Mouse (Mus musculus): ENCODE data around the gene Szrd1.

Szrd1 gene

DNA sequence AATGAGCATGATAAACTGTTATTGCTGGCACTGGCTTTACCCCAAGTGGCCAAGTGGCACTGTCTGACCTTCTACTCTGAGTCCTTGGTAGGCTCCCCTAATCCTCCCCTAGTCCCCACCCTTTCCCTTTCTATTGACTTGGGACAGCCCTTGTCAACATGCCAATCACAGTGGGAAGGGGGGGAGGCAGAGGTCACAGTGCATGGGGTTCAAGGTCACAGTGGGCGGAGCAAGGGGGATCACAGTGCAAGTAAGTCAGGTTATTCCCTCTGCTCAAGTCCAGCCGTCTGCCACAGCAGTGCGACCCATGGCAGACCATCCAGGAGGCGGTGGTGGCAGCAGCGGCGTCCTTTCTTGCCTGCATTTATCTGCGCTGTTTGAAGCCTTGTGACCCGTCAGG, 24.2 kb downstream of the Szrd1 start:
- ATAC-seq (ENCODE audit: low TSS enrichment) = no peak

DNA sequence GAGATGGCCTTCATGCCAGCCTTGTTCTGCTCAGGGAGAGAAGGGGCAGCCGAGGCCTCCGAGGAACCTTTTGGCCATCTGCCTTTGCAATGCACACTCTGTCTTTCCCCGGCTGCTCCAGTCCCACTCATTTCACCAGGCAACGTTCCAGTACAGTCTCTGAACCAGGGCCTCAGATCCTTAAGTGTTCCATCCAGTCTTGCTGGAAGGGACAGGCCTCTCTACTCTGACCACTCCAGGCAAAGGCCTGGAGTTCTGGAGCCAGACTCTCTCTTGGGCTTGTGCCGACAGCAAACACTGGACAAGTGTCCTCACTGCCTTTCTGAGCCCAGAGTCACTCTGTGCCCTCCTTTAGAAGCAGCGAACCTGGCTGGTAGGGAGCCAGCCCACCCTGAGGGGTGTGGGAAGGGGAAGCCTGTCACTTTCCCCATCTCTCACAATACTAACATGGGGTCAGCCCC, 25.0 kb downstream of the Szrd1 start:
- peak; percentile 48; the same call in 1 of the 2 replicates for ATAC-seq (ENCODE audit: low TSS enrichment)

DNA sequence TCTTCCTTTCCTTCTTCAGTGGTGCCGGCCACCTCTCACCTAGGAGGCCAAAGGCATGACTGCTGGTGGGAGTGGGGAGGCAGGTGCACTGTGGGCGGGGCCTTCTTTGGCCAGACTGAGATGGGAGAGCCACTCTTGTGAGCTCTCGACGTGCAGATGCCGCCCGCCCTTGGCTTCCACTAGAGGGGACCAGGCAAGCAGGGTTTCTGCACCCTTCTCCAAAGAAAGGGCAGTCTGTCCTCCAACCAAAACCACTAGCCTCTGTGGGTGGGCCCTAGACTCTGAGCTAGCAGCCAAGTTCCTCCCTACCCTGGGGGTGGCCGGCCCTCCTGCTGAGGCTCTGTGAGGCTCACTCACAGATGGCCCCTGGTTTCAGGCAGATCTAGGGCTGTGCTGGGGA, 25.7 kb downstream of the Szrd1 start:
- no peak for ATAC-seq (ENCODE audit: low TSS enrichment)

DNA sequence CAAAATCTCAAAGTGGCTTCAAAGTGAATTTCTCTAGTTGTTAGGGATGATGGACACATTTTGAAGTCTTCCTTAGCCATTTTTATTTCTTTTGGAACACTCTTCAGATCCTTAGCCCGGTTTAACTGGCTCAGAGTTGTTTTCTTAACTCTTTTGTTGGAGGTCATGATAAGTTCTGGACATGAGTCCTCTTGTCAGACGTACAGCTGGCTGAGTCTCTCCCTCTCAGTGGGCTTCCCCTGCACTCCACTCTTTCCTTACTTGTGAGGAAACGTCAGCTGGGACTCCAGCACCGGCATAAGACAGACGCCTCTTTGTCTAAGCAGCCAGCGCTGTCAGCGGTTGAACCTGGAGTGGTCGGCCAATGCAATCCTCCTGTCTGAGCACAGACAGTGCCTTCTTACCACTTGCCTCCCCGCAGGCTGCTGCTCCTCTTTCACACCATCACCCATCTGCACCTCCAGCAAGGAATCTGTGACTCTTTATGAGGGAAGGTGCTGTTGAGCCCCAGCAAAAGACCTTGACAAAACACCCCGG, 31.3 kb downstream of the Szrd1 start:
- no peak for ATAC-seq (ENCODE audit: low TSS enrichment)

DNA sequence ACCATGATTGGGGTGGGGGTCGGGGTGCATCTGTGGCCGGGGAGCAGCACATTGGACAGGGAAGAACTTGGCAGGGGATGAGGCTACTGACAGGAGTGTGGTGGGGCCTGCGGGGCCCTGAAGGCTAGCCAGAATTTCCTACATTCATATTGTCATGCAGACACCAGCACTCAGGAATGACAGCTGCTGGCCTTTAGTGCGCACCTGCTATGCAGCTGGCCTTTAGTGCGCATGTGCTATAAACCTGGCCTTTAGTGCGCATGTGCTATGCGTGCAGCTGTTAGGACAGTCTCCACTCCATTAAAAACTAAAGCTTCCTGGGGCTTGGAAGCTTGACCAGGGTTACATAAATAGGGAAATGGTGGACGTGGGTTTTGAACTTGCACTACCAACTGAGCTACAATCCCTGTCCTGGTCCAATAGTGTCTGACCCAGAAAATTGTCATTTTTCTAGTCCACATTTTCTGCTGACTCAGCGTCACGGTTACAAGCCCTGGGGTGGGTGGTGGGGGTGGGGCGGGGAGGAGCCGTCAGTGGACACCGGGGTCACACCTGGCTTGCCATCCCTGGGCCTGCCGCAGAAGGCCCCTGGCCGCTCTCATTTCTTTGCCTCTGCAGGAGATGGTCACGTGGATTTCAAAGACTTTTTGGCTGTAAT, 32.9 kb downstream of the Szrd1 start:
- ATAC-seq (ENCODE audit: low TSS enrichment) = no peak

DNA sequence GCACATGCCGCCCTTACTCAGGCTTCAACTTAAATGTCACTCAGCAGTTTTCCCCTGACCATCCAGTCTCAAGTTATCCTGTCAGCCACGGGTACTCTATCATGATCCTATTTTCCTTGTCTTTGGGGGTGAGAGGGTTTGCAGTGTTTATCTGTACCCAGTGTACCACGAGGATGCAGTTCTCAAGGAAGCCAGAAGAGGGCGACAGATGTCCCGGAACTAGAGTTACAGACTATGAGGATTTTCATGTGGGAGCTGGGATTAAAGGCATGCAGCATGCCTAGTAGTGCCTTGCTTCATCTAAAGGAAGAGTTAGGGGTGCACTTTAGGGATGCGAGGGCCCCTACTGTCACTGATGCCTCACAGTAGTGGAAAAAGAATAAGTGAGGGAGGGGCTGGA, 37.7 kb downstream of the Szrd1 start:
- ATAC-seq (ENCODE audit: low TSS enrichment) = no peak

DNA sequence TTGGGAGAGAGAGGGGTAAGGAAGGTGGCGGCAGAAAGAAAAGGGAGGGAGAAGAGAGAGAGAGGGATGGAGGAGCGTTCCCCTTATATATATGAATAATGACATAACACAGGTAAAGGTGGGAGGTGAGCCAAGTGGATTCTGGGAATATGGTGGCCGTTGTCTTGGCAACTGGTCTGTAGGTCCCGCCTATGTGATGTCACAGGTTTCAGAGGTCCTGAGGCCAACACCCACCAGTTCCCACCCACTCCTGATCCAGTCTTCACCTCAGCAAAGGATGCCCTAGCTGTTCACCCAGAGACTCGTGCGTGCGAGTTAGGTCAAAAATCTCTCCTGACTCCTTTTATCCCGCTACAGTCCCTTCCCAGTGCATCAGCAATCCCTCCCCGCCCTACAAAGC, 38.3 kb downstream of the Szrd1 start:
- ATAC-seq (ENCODE audit: low TSS enrichment) = no peak

DNA sequence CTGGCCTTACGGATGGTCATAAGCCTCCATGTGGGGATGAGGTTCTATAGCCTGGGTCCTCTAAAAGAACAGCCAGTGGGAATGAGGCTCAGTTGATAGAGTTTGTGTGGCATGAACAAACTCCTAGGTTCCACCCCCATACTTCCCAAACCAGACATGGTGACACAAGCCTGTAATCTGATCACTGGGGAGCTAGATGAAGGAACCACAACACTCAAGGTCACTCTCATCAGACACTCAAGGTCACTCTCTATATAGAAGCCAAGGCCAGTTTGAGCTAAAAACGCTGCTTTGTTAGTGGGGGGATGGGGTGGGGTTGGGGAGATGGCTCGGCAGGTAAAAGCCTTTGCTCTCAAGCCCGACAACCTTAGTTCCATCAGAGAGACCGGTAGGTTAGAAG, 39.6 kb downstream of the Szrd1 start:
- ATAC-seq (ENCODE audit: low TSS enrichment) = no peak

DNA sequence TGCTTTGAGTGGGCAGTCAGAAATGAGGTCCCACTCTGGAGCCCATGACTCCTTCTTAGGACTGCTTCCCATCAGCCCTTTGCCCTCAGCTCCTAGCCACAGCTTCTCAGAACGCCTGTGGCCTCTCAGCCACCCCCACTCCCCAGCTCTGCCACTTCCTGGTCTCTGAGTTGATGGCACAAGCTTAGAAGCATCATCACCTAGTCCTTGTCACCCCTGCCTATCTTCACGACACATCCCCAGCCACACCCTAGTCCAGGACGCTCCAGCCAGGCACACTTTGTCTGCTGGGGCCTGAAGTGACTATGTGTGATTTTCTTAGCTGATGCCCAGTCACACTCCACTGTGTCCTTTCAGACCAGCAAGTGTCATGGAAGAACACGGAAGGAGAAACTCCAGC, 40.6 kb downstream of the Szrd1 start:
- no peak for ATAC-seq (ENCODE audit: low TSS enrichment)

DNA sequence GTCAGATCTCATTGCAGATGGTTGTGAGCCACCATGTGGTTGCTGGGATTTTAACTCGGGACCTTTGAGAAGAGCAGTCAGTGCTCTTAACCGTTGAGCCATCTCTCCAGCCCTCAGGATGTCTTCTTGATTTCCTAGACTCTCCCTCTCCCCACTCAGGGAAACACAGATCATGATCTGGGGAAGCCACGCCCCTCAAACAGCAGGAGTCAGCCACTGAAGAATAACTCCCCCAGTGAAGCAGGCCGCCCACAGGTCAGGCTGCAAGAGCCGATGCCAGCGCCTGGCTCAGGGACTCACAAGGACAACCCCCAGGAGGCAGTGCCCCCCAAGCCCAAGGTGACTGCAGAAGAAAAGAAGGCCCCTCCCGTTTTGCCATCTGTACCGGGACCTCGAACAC, 42.9 kb downstream of the Szrd1 start:
- no peak for ATAC-seq (ENCODE audit: low TSS enrichment)

DNA sequence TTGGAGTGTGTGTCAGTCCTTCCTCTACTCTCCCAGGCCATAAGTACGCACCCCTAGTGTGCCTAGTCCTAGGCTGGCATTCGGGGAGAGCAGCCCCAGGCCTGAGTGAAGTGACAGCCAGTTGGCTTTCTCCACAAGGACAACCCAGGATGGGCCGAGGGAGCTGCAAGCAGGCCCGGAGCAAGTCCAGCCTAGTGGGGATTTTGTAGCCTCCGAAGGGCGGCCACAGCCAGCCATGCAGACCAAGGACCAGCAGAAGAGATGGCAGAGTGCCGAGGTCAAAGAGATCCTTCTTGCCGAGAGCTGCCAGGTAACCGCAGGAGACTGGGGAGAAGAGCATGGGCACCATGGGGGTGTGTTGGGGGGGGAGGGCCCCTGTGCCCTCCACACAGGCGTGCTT, 44.6 kb downstream of the Szrd1 start:
- no peak for ATAC-seq (ENCODE audit: low TSS enrichment)

DNA sequence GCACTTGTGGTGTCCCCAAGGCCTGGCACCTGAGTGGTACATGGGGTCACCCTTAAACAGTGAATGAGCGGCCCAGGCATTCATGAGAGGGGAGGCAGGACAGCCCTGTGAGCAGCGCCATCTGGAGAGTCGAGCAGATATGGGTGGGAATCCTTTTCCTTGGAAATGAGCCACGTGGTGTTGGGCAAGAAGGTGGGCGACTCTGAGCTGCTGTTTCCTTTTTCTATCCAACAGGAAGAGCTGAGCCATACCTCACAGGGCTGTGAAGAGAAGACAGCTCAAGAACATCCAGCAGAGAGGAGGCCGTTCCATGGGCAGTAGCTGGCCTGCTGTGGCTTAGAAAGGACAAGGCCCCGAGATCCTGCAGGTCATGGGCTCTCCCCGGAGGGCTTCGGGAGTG, 50.9 kb downstream of the Szrd1 start:
- ATAC-seq (ENCODE audit: low TSS enrichment) = peak; percentile 72; the same call in 1 of the 2 replicates

DNA sequence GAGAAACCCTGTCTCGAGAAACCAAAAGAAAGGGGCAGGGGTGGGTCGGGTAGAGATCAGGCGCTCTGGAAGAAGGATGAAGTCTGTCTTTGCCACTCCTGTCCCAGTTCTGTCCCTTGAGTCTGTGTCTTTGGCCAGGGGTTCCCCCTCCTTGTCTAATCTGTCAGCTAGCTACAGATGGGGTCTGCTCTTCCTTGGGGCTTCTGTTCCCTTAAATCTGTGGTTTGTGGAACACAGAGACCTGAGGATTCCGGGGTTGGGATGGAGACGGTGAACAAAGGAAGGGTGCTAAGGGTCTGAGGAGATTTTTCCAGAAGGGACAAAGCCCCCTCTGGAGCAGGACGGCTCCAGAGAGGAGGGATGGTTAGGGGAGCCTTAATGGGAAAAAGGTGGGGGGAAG, 51.5 kb downstream of the Szrd1 start, which contains the start of gene Spata21:
Gene Spata21 (plus strand): TSS at position 301 of the 400 bp plus-strand sequence.
- no peak for ATAC-seq (ENCODE audit: low TSS enrichment)

DNA sequence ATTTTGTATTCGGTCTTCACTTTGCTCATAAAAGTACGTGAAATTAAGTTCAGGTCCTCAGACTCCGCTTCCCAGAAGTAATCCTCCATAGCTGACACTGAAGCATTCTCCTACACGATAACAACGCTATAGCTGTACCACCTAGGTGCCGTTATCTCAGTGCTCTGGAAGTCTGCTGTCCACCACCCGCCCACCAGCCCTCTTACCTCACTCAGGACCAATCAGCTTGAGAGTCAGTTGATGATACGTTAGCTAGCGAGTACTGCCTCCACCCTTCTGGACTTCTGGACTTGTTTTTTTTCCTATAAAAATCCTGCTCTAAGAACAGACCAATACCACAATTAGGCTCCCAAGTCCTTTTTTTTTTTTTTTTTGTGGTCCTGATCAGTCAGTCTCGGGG, 52.7 kb downstream of the Szrd1 start:
- ATAC-seq (ENCODE audit: low TSS enrichment) = no peak

DNA sequence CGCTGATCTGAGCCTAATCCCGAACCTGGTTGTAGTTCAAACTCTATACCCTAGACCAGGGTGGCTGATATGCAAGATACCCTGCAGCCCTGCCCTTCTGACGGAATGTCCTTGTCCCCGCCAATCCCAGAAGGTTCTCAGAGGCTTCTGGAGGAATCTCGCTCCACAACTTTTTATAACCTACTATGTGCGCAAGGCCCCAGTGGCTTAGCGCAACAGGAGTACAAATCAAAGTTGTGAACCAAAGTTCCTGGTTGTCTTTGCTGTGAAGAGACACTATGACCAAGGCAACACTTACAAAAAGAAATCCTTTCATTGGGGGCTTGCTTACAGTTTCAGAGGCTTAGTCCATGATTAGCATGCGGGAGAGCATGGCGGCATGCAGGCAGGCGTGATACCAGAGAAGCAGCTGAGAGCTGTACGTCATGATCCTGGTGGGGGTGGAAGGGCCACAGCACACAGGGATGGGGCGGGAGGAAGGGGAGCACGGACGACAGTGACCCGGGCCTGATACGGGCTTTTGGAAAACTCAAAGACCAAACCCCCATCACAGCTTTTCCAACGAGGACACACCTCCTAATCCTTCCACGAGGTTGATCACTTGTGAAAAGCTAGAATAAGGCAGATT, 61.0 kb downstream of the Szrd1 start:
- no peak for ATAC-seq (ENCODE audit: low TSS enrichment)

DNA sequence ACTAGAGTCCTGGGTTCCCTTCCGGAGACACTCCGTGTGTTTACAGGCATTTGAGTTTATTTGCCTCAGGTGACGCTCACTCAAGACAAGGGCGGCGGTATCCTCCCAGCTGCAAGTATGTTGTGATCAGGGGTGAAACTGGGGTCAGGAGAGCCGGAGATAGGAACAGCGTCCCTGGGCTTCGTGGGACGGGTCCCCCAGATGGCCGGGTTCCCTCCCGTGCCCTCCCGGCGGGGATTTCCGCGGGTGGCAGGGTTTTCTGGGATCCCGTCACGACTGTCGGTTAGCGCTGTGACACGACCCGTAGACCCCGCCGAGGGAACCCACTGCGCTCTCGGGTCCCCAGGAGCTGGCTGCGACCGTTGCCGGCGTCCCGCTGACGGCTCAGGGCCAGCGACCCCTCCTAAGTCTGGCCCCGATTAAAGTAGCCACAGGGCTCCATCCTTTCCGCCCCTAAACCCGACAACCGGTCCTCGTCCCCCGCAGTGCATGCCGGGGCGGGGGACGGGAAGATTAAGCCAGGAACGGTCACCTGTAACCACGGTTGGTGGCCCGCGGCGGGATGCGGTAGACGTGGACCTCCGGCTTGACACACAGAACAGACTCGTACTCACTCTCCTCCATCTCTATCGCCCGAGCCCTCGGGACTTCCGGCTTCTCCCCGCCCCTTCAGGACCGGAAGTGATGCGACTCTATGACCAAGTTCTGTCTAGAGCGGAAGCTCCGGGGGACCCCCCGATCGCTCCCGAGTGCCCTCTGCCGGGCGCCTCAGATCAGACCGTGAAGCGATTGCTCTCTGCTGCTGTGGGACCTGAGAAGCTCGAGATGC, 61.7 kb downstream of the Szrd1 start, which contains the start of gene Necap2:
Gene Necap2 (minus strand): TSS at position 677 of the 829 bp plus-strand sequence.
- ATAC-seq (ENCODE audit: low TSS enrichment) = peak; percentile 93

DNA sequence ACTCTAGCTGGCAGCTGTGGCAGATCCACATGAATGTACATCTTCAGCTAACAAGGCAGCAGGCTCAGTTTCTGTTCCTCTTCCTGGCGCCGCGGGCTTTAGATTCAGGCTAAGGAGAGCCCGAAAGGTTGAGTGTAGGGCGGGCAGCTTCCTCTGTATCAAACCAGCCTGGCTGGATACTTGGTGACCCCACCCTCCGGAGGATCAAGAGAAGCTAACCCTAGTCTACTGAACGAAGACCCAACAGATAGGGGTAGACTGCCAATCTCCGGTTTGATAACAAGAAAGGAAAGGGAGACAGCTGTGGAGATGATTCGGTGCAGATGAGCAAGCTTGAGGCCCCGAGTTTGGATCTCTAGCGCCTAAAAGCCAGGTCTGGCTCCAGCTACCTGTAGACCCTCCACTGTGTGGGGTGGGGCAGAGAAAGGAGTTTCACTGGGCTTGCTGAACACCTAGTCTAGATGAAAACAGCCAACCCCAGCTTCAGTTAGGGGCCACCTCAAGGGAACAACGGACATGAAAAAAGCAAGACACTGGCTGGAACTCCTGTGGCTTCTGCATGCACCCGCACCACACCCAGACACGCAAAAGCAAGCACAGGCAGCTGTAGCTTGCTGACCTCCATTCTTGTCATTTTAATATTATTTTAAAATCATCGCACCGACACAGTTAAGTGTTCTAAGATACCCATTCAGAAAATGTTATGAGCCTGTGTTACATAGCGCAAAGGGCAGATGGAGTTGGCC, 62.6 kb downstream of the Szrd1 start:
- ATAC-seq (ENCODE audit: low TSS enrichment) = no peak

DNA sequence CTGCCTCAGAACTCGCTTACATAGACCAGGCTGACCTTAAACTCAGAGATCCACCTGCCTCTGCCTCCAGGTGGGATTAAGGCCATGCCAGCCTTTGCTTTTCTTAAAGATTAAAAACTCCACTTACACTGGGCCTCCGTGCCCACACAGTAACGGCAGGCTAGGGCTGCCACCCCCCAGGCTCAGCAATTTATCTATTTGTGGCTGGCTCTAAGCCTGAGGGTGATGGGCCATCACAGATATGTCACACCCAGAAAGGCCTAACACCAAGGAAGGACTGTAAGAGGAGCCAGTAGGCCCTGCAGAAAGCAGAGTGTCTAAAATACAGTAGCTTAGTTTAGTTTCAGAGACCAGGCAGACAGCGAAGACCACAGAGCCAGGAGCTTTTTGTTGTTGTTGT, 65.5 kb downstream of the Szrd1 start:
- no peak for ATAC-seq (ENCODE audit: low TSS enrichment)

DNA sequence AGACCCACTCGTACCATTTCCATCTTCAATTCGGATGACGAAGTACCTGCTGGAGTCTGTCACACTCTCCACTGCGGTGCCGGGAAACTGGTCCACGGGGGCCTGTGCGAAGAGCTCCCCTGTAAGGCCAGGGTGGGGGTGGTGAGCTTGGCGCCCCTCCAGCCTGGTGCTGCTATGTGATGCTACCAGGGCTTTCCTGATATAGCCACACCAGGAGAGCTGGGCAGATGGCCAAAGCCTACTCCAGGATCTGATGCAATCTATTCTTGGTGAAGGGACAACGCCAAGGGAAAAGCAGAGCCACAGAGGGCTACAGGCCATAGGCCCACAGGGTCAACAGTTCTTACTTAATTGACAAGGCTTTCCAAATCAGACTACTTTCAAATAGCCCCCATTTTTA, 65.9 kb downstream of the Szrd1 start:
- ATAC-seq (ENCODE audit: low TSS enrichment) = peak; percentile 21

DNA sequence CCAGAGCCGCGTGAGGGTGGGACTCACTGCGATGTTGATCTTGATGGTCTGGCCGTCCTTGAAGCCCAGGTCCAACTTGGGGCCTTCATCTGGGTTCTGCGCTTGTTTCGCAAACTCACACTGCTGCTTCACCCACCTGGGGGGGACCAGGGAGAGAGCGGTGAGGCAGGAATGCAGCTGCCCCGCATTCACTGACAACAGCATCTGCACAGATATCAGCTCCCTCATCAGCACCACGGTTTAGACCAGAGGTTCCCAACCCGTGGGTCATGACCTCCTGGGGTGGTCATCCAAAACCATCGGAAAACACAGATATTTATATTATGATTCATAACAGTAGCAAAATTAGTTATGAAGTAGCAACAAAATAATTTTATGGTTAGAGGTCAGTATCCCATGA, 67.1 kb downstream of the Szrd1 start:
- ATAC-seq (ENCODE audit: low TSS enrichment) = no peak

DNA sequence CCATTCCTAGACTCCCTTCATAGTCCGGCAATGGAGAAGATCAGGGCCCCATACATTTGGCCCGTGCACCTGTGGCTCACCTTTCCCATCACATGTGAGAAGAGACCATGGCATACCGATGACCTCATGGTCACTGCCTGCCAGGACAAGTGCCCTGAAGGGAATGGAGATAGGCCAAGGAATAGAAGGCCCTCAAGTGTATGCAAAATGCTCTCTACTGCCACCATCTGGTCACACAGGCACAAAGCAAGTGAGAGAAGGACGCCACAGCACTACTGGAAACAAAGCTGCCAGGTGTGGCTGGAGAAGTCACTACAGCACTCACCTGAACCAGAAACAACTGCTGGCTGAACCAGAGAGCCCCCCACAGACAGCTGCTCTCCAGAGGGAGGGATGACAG, 69.8 kb downstream of the Szrd1 start:
- ATAC-seq (ENCODE audit: low TSS enrichment) = no peak

DNA sequence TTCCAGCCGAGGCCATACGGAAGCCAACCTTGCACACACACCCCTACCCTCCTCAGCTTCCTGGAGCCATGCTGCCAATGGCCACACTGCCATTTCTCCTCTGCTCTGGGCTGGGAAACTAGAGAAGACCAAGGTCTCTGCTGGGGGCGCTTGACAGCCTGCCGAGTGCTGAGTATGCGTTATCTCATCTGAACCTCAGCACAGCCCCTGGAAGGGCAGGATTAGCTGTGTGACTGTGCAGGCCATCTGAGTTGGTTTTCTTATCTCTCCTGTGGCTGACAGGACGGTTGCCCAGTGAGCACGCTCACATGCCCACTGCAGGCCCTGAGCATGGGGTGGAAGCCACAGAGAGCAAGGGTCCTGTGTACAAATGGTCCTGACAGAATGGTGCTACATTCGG, 70.9 kb downstream of the Szrd1 start:
- no peak for ATAC-seq (ENCODE audit: low TSS enrichment)
